Mouse (Mus musculus): ENCODE data around the gene Rras.
A peak's percentile ranks its signal among the peaks of the same experiment; 100 is the strongest.

Gene Rras

DNA sequence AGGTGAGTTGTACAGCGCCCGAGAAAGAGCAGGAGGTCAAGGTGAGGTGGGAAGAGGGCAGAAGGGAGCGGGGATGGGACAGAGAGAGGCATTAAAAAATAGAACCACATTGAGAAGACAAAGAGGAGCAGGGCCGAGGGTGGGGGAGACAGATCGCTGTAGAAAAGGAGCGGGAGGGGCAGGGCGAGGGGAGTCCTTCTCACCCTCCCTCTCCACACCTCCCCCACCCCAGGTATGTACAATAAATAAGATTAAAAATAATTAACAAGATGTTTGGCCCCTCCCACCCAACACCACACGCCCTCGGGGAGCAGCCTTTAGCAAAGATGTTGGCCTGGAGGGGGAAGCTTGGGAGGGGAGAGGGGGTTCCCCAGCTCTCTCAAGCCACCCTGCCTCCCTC lies 10.0 kb downstream of the Rras start:
- no peak for DNase-seq

DNA sequence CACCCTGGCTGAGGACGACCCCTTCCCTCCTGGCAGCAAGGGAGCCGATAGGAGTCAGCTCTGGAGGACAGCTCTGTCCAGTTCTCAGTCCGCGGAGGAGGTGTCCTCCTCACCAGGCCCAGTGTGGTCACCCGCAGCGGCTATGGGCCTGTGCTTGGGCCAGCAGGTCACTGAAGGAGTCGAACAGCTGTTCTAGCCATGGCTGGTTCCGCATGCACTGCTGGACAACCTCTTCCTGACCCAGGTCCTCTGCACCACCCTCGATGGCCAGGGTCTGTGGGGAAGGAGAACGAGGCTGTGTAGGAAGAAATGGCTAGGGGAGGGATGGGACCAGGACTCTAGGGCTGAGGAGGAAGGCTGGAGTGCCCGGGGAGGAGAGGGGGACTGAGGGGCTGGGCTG lies 10.6 kb downstream of the Rras start:
- no peak for DNase-seq

DNA sequence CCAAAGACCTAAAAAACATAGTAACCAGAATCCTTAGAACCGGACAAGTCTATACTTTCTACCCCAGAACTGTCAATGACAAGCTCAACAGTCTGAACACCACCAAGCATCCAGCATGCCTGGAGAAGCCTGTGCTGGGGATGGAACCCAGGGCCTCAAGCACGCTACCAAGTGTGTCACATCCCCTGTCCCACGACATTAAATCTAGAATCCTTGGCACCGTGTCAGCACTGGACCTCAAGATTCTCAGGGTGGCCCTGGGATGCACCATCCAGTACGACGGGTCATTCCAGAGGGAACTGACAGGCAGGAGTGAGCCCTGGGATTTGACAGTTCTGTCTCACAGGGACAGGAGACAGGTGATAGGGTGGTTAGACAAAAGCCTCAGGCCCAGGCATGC lies 12.2 kb downstream of the Rras start:
- no peak for DNase-seq

DNA sequence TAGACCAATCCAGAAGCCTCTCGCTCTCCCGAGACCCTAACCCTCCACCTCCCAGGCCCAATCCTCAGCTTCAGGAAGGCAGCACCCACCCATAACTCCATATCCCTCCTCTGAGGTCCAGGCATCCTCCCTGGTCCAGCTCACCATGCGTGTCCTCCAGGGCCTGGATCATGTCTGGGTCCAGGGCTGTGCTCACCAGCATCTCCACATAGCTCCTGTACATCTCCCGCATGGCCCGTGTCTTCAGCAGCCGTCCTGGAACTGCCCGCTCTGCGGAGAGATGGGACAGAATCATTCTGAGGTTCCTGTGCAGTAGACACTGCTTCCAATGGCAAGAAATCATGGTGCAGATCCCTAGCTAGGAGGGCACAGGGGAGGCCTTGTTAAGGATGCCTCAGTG lies 13.1 kb downstream of the Rras start:
- DNase-seq: no peak

DNA sequence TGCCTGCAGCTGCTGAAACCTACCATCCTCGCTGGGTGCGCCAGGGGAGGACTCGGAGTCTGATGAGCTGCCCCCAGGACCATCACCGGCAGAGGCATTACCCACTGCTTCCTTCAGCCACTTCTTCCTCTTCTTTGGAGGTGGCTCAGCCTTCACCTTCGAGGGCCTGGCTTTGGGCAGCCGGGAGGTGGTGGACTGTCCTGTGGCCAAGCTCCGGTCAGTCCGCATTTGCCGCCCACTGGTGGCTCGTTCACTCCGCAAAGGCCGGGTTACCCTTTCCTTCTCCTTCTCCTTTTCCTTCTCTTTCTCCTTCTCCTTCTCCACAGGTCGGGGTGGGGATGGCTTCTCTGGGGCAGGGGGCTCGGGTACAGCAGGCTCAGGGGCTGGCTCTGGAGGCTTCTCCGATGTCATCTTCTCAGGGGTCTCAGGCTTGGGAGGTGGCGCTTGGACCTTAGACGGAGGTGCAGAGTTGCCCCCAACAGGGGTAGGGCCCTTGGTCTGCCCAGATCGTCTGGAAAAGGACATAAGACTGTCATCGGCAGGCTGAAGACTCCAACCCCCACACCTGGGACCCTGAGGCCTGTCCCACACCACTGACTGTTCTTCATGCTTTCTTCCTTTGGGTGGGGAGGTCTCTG lies 16.1 kb downstream of the Rras start:
- no peak for DNase-seq

DNA sequence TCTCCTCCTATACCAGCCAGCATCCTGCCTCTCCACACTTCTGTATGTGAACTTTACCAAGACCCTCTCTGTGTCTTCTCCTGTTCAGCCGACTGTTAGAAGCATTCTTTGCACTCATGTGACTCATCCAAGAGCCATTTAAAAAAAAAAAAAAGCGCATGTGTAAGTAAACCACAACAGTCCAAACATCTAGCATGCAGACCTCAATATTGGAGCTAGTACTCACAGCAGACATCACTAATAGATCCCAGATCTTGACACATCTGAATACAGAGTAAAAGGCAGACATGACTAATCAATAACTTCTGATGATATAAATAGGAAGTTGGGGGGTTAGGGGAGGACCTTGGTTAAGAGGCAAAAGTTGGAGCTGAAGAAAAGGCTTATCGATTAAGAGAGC lies 17.9 kb downstream of the Rras start:
- DNase-seq: no peak

DNA sequence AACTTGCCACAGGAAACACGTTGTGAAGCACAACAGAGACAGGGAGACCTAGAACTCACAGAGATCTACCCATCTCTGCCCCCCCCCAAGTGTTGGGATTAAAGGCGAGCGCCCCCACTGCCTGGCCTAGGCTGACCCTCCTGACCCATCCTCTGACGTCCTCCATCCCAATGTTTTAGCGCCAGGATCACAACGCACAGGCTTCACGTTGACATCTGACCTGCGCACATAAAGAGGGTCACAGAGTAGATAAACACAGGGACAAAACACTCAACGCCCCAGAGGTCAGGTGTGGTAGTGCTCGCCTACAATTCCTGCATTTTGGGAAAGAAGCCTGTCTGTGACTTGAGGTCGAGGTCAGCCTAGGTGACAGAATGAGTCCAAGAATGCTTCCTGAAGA lies 18.9 kb downstream of the Rras start:
- DNase-seq: no peak

DNA sequence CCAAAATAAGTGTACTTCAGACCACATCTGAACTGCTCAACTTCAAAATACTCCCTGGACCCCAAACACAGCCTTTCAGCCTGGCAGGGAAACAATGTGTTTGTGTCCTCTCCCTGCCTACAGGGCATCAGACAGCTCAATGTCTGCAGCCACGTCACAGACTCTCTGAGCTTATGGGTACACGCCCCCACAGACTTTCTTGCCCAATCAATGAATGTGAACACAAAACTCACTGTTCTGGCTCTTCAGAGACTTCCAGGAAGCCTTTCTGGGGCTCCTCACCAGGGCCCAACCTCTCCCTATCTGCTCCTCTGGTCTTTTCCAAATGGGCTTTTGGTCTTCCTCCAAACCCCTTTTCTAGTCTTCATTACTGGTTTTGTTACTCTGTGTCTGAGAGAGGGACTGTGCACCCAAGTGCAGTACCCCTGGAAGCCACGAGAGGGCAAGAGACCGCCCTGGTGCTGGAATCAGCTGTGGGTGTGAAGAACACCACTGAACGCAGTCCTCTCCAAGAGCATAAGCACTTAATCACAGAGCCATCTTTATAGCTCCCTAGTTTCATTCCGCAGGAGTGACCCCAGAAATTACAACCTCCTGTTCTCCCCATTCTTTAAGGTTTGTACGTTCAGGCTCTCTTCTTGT lies 20.1 kb downstream of the Rras start:
- peak; percentile 76 for DNase-seq

DNA sequence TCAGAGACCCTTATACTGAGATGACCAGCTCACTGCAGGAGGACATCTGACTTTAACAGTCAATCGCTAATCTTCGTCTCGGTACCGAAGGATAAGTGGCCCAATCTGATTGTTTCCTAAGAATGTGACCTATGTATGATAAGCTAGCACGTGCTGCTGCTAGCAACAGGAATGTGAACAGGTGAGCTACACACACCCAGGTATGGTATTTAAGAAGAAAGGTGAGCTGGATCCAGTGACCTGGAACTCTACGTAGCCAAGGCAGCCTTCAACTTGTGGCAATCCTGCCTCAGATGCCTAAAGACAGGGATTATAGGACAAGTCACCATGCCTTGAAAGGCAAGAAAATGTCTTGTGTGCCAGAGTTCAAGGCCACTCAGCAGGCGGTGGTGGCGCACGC lies 20.6 kb downstream of the Rras start:
- no peak for DNase-seq

DNA sequence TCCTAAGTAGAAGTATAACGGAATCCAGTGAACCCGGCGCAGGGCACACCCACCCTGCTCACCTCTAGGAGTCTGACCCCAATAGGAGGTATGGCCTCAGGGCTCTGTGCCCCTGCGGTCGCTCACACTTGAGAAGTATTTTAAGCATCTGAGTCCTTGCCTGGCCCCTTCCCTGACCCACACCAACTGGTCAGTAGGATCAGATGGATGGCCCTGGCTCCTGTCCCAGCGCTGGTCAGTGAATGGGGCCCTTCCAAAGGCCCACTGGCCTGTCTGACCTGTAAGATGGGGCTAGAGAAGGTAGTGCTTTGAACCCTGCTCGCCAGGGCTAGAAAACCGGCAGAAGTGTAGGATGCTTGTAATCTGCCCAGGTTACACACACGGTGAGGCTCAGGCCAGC lies 23.1 kb downstream of the Rras start:
- no peak for DNase-seq

DNA sequence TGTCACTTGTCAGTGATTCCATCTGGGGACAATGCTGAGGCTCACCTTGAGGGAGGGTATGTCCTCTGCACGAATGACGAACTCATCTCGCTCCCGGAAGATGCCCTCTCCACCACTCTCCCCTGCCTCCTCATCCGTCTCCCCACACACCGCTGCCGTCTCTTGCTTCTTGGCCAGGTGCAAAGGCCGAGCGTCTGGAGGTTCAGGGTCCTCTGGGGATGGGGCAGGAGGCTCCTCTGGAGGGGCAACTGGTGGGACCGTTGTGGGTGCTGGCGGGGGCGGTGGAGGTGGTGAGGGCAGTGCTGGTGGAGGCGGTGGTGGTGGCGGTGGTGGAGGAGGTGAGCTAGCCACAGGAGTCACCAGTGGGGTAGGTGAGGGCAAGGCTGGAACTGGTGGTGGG lies 25.5 kb downstream of the Rras start:
- DNase-seq: no peak

DNA sequence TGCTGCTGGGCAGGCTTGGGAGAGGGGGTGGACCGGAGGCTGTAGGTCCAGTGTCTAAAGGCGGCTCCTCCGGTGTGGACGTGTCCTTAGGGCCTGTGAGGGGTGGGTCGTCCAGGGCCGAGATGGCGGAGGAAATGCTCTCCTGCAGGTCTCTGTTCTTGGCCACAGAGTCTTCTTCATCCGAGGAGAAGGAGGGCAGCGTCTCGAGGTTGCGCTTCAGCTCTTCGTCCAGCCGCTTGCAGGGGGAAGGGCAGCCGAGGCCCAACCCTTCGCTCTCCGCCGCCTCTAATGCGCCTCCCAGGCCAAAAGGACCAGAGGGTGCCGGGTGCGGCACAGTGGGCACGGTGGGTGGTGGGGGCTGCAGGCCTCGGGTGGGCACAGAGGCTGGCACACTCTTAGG lies 28.0 kb downstream of the Rras start:
- no peak for DNase-seq

DNA sequence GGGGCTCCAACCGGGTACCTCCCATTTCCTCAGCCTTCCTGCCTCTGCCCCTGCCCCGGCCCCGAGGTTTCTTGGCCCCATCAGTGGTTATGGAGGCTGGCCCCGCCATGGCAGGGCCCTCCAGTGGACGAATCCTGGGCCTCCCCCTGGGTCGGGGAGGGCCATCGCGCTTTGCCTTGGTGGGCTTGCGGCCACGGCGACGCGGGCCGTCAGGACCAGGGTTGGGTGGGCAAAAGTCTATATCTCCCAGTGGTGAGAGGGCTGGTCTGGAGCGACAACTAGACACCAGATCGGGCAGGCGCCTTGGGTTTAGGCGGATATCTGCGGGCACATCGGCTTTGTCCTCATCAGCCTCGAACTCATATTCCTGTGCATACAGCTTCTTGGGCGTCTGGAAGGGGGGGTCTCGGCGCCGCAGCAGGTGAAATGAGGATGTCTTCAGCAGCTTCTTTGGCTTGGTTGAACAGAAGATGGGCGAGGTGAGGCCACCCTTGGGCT lies 29.1 kb downstream of the Rras start:
- no peak for DNase-seq

DNA sequence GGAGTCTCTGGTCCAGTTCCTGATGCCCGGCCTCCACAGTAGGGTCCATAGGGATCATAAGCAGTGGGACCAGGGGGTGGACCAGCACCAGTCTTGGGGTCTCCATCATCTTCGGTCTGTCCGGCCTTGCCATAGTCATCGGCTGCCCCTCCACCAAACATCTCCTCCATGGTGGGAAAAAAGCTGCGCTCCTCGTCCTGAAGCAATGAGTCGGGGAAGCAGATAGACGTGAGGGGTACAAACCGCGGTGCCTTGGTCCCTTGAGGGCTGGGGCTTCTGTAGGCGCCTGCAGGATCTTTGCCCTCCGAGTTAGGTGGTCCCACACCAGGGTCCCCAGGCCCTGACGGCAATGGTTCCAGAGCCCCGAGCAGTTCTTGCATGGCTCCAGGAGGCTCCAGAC lies 29.7 kb downstream of the Rras start:
- no peak for DNase-seq

DNA sequence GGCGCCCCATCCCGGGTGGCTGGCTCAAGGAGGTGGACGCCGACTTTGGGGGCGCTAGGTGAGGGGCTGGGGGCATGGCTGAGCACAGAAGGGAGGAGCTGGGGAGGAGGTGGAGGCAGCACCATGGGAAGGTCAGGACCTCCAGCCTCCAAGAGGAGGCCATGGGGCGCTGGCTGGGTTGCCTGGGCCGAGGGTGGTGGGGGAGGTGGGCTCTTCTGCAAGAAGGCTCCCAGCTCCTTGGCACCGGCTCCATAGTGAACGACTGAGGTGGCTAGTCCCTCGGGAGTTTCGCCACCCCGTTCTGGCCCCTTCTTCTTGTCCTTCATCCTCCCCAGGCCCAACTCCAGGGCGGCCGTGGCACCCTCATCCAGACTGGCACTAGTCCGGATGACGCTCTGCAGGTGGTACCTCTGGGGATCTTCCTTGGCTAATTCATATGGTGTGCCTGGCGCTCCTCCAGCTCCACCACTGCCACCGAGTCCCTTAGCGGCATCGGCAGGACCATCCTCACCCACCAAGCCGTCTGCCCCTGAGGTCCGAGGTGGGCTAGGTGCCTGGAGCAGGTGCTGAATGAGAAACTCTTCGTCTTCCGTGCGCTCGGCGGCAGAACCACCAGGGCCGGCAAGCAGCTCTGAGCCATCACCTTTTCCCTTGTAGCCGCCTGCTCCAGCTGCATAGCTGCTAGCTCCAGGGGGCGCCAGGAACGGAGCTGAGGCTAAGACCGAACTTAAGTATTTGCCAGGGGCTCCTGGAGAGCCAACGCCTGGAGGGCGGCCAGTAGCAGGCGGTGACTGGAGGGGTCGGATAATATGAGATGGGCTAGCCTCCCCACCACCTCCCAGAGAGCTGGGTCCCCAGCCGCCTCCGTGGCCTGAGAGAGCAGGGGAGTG lies 30.5 kb downstream of the Rras start:
- DNase-seq: no peak

DNA sequence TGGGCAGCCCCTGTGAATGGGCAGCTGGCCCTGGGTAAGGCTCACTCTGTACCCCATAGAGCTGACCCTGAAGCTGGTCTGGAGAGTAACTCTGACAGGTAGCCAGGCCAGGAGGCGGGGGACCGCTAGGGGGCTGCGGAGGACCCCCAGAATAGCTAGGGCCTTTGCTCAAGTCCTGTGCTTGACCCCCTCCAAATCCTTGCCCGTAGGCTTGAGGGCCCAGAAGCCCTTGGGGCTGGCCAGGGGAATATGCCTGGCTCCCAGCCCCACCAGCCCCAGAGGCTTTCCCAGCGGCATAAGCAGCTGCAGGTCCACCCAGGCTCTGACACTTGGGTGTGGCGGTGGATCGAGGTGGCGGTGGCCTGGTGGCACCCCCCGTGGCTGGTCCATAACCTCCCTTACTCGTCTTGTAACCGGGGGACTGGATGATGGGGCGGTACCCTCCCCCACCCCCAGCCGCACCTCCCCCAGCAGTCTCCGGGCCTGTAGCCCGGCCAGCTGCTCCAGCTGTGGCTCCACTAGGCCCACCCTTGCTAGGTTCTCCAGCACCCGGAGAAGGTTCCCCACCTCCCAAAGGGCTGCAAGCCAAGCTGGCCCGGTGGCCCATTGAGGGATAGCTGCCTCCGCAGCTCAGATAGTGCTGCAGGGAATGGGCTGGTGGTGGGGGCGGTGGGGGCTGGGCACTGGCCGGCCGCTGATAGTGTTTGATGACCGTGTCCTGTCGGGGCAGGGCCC lies 31.3 kb downstream of the Rras start:
- no peak for DNase-seq

DNA sequence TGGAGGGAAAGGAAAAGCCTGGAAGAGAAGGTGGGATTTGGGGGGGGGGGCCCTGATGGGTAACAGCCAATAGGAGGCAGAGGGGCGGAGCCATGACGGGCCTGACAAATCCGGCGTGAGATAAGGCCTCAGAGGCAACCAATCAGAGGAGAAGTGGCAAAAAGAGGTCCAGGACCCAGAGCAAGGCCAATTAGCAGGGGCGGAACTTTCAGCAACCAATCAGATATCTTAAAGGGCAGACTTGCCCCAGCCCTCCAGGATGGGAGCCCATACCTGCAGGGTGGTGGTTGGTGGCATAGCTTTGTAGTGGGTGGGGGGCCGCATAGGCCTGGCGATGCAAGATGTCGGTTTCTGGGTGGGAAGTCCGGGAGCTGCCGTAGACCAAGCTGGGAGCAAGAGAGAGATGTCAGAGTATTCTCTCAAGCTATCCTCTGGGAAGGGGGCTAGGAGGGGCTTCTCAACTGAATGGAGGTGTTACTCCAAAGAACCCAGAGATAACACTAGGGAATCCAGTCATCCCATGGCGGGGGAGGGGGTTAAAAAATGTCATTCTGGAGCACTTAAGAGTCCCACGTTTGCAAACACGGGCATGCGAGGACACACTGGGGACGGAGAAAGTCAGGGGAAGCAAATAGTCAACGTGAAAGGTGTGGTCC lies 33.3 kb downstream of the Rras start:
- DNase-seq: peak; percentile 79

DNA sequence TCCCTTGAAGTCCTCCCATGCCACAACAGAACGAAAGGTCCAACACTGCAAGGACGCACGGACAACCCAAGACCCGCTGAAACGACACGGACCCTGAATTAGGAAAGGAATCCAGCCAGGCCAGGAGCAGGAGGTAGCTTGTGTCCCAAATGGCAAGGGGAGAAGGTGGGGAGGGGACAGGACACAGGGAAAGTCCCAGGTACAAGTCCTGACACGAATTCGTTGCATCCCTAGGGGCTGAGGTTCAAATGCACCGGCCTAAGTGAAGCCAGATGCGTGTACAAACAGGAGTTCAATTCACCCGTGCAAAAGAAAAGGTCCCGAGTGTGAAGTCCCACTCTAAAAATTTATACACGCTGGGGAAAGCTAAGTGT lies 33.8 kb downstream of the Rras start:
- DNase-seq: no peak

DNA sequence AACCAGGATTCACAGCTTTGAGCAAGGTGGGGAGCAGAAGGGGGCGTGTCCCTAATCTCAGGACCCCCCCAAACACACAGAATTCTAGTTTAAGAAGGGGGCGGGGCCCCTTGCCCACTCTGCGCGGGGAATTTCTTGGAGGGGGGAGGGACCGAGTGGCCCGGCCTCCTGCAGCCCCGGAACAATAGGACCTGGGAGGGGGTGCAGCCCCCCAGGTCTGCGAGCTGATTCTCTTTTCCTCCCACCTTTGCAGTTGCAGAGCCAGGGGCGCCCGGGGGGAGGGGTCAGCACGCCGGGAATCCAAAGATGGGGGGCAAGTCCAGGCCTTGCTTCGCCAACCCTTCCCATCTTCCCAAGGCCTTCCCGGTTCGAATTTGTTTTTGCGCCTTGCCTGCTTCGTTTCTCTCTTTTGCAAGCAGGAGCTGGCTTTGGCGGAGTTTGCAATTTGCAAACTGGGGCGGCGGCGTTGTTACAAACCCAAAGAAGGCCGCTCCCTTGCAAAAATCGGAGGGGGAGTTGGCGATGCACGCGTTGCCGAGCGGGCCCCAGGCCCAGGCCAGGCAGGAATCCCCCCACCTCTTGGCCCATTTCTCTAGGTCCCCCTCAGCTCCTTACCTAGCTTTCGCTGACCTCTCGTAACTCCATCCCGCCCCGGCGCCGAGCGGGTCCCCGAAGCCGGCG lies 34.6 kb downstream of the Rras start:
- DNase-seq: peak; percentile 33

DNA sequence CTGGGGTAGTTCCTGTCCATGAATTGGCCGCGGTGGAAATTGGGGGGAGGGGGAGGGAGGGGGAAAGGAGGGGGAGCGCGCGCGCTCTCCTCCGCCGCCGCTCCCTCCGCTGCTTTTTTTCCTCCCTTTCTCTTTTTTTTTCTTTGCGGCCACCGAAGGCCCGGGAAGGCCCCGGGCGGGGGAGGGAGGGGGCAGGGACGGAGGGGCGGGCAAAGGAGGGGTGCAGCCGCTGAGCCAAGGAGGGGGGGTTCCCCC lies 35.0 kb downstream of the Rras start, which contains the start of gene Prr12:
TSS of gene Prr12 (minus strand) at position 20 of the 255 bp plus-strand sequence.
- no peak for DNase-seq

DNA sequence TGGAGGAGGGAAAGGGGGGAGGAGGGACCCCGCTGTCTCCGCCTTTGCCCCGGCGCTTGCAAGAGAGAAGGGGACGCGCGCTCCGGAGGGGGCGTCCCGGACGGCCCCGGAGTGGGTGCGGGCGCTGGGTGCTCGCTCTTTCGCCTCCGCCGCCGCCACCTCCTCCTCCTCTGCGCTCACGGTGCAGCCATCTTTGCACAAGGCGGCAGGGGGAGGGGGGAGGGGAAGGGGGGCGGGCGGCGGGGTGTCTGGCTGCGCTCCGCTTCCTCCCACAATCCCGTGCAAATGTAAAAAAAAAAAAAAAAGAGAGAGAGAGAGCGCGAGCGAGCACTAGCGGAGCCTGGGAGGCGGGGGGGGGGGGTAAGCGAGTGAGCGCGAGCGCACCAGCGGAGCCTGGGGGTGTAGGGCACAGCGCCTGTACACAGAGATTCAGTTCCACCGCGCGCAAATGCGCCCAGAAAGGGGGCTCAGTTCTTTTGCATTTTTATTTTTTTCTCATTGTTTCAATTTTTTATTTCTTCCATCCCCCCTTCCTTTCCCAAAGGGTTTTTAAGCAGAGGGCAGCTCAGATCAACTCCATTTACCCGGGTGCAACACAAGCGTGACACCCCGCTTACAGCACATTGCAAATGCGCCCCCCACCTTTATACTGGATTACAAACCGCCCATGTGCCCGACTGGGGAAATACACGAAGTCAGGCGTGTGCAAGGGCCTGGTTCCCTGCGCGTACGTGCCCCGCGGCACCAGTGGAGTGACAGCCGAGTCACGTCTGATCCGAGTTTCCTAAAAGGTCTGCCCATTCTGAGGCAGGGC lies 35.6 kb downstream of the Rras start:
- peak; percentile 68 for DNase-seq

Measured in lung, postnatal 36 days (tissue).